Mouse (Mus musculus) heart, embryonic 16.5 days (tissue): ENCODE data around the gene Ptpn23. TPM values are rescaled to one million over a fixed set of nuclear protein-coding genes. Genes with fewer than 3 reads are reported as not detected.
"Not testable (repeated sequence)": the region's sequence is repeated elsewhere in the genome, so short reads cannot be mapped to it uniquely, and the experiment has no call there.

Source experiments
- ATAC-seq: fragments of 200-750 bp; cut with Nextera tagmentation; replicated peaks from 2 replicates; pipeline ENCODE4 v1.8.0; 2017; ENCODE audit warnings: moderate number of reproducible peaks; ENCODE audit not compliant: insufficient read depth, low FRiP score; ENCODE audit errors: extremely low read depth
- H3K27ac ChIP-seq: fragments of 300-500 bp; sonication (generic); 2 replicates; pipeline ENCODE4 v1.5.1; 2014; ENCODE audit warnings: mild to moderate bottlenecking, low read length, control low read depth, moderate library complexity
- H3K27me3 ChIP-seq: fragments of 300-500 bp; sonication (generic); 2 replicates; pipeline ENCODE4 v1.6.1; 2014; ENCODE audit warnings: low read length, mixed read lengths; ENCODE audit not compliant: control insufficient read depth, insufficient read depth
- H3K36me3 ChIP-seq: fragments of 300-500 bp; sonication (generic); 2 replicates; pipeline ENCODE4 v1.6.1; 2014; ENCODE audit not compliant: control insufficient read depth, insufficient read depth
- H3K4me1 ChIP-seq: fragments of 300-500 bp; sonication (generic); 2 replicates; pipeline ENCODE4 v1.6.1; 2014; ENCODE audit warnings: low read length, mixed read lengths; ENCODE audit not compliant: control insufficient read depth, insufficient read depth
- H3K4me2 ChIP-seq: fragments of 300-500 bp; sonication (generic); 2 replicates; pipeline ENCODE4 v1.6.1; 2014; ENCODE audit warnings: low read depth, mild to moderate bottlenecking, control low read depth, low read length
- H3K4me3 ChIP-seq: fragments of 300-500 bp; sonication (generic); 2 replicates; pipeline ENCODE4 v1.5.1; 2014; ENCODE audit warnings: mild to moderate bottlenecking, control low read depth, low read length
- H3K9ac ChIP-seq: fragments of 300-500 bp; sonication (generic); 2 replicates; pipeline ENCODE4 v1.6.1; 2014; ENCODE audit warnings: low read length, control low read depth
- H3K9me3 ChIP-seq: fragments of 300-500 bp; sonication (generic); replicated peaks from 2 replicates; pipeline ENCODE4 v1.6.1; 2016; ENCODE audit warnings: low read length; ENCODE audit not compliant: control insufficient read depth
- WGBS: fragments of 180-500 bp; shearing (Covaris S2); extraction: QIAGEN DNeasy Blood & Tissue Kit; methylation state at CpG from one replicate; pipeline ENCODE4 v1.1.7; 2014; 5-methylcytosine and 5-hydroxymethylcytosine counted together
- polyA plus RNA-seq: library from polyadenylated mRNA; unstranded; fragments of >200 nt; fragmentation: Nextera tagmentation; extraction: Ambion mirVana; gene quantifications from 2 replicates; pipeline ENCODE4 v1.2.1, GENCODE M21; 2015

Ptpn23 gene
- polyA plus RNA-seq, 1 experiment from 2014 or later: 12.0 TPM

- ATAC-seq: no peak
- no peak overlapping the region for H3K4me2 ChIP-seq
- no peaks in the 10 kb centered on the region for H3K9me3 ChIP-seq
- H3K4me1 ChIP-seq: no peaks in the 10 kb centered on the region
- no peak overlapping the region for H3K4me3 ChIP-seq
- no peak overlapping the region for H3K27ac ChIP-seq
- WGBS: 86% methylated on average over 4 of the region's 4 CpGs
- H3K9ac ChIP-seq: no peak overlapping the region
- peaks cover 33% of the 10 kb centered on the region for H3K36me3 ChIP-seq
- H3K27me3 ChIP-seq: no peaks in the 10 kb centered on the region
Observed at GRCm38 (mm10) chr9:110393295-110393694, 14.7 kb downstream of the Ptpn23 start.

GRCm38 (mm10) chr9:110390843-110391242 is 17.2 kb downstream of the Ptpn23 start:
- Histone ChIP-seq H3K9me3 (no peaks in the 10 kb centered on the region), H3K36me3 (peaks cover 38% of the 10 kb centered on the region), H3K4me3 (no peak overlapping the region), H3K9ac (no peak overlapping the region), H3K4me2 (no peak overlapping the region), H3K27ac (no peak overlapping the region), H3K27me3 (no peaks in the 10 kb centered on the region), H3K4me1 (no peaks in the 10 kb centered on the region)
- 77% methylated on average over 3 of the region's 3 CpGs for whole genome bisulfite sequencing
- no peak for ATAC-seq

- 87% methylated on average over 7 of the region's 7 CpGs for WGBS
- Histone ChIP-seq H3K27me3 (no peaks in the 10 kb centered on the region), H3K4me2 (no peak overlapping the region), H3K36me3 (peaks cover 55% of the 10 kb centered on the region), H3K9ac (no peak overlapping the region), H3K9me3 (no peaks in the 10 kb centered on the region), H3K4me1 (no peaks in the 10 kb centered on the region), H3K27ac (no peak overlapping the region), H3K4me3 (no peak overlapping the region)
- ATAC-seq: no peak
Observed at GRCm38 (mm10) chr9:110388011-110388410, 20.0 kb downstream of the Ptpn23 start.

DNA sequence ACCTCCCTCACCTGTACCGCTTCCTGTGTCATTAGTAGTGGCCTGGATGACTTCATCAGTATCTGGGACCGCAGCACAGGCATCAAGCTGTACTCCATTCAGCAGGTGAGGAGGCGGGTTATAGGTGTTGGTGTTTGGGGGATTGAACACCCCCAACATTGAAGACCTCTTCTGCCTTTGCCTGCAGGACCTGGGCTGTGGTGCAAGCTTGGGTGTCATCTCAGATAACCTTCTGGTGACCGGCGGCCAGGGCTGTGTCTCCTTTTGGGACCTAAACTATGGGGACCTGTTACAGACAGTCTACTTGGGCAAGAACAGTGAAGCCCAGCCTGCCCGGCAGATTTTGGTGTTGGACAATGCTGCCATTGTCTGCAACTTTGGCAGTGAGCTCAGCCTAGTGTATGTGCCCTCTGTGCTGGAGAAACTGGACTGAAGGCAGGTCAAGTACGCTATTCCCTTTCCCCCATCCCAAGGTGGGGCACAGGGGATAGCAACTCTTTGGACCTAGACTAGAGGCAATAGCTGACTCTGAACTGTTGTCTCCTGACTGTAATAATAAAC is 23.6 kb downstream of the Ptpn23 start:
- no peaks in the 10 kb centered on the region for H3K9me3 ChIP-seq
- H3K4me2 ChIP-seq: no peak overlapping the region
- no peak overlapping the region for H3K27ac ChIP-seq
- WGBS: 85% methylated on average over 7 of the region's 7 CpGs
- H3K36me3 ChIP-seq: peaks cover 46% of the 10 kb centered on the region
- no peak for ATAC-seq
- H3K9ac ChIP-seq: no peak overlapping the region
- no peaks in the 10 kb centered on the region for H3K4me1 ChIP-seq
- H3K27me3 ChIP-seq: no peaks in the 10 kb centered on the region
- no peak overlapping the region for H3K4me3 ChIP-seq

GRCm38 (mm10) chr9:110381292-110381691 is 26.7 kb downstream of the Ptpn23 start:
- no peak overlapping the region for H3K27ac ChIP-seq
- H3K9ac ChIP-seq: no peak overlapping the region
- no peak overlapping the region for H3K4me3 ChIP-seq
- H3K4me1 ChIP-seq: no peaks in the 10 kb centered on the region
- 74% methylated on average over 12 of the region's 12 CpGs for WGBS
- H3K9me3 ChIP-seq: no peaks in the 10 kb centered on the region
- H3K4me2 ChIP-seq: no peak overlapping the region
- no peaks in the 10 kb centered on the region for H3K27me3 ChIP-seq
- ATAC-seq: no peak
- peaks cover 41% of the 10 kb centered on the region for H3K36me3 ChIP-seq

- Histone ChIP-seq H3K9ac (no peak overlapping the region), H3K4me1 (no peaks in the 10 kb centered on the region), H3K27ac (no peak overlapping the region), H3K27me3 (no peaks in the 10 kb centered on the region), H3K9me3 (no peaks in the 10 kb centered on the region), H3K36me3 (peaks cover 35% of the 10 kb centered on the region), H3K4me2 (peak overlapping the region; percentile 60), H3K4me3 (peak overlapping the region; percentile 19)
- 27% methylated on average over 21 of the region's 21 CpGs for WGBS
- no peak for ATAC-seq
Observed at GRCm38 (mm10) chr9:110380662-110381061, 27.4 kb downstream of the Ptpn23 start.

- 91% methylated on average over 8 of the region's 8 CpGs for WGBS
- H3K36me3 ChIP-seq: peaks cover 23% of the 10 kb centered on the region
- H3K27me3 ChIP-seq: no peaks in the 10 kb centered on the region
Observed at GRCm38 (mm10) chr9:110379361-110379760, 28.7 kb downstream of the Ptpn23 start.

DNA sequence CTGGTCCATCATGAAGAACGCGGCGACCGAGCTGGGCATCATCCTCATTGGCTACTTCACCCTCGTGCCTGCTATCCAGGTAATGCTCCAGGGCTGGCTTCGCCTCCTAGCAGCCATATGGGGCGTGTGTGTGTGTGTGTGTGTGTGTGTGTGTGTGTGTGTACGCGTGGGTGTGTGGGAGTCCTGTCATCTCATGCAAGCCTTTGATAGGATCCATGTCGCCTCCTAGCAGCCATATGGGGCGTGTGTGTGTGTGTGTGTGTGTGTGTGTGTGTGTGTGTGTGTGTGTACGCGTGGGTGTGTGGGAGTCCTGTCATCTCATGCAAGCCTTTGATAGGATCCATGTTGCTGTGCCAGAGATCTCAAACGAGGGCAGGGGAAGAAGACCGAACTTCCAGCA is 30.4 kb downstream of the Ptpn23 start:
- H3K9ac ChIP-seq, H3K27me3 ChIP-seq, H3K4me1 ChIP-seq, H3K4me3 ChIP-seq, H3K27ac ChIP-seq, H3K9me3 ChIP-seq, H3K4me2 ChIP-seq, ATAC-seq: not testable (repeated sequence)
- 81% methylated on average over 13 of the region's 15 CpGs for WGBS
- H3K36me3 ChIP-seq: peaks cover 14% of the 10 kb centered on the region

More at GRCm38 (mm10) chr9:110379361-110379760, 28.7 kb downstream of the Ptpn23 start:
- Histone ChIP-seq H3K9ac (no peak overlapping the region), H3K4me1 (no peaks in the 10 kb centered on the region), H3K9me3 (no peaks in the 10 kb centered on the region), H3K4me3 (no peak overlapping the region), H3K27ac (no peak overlapping the region), H3K4me2 (no peak overlapping the region)
- ATAC-seq: no peak

DNA sequence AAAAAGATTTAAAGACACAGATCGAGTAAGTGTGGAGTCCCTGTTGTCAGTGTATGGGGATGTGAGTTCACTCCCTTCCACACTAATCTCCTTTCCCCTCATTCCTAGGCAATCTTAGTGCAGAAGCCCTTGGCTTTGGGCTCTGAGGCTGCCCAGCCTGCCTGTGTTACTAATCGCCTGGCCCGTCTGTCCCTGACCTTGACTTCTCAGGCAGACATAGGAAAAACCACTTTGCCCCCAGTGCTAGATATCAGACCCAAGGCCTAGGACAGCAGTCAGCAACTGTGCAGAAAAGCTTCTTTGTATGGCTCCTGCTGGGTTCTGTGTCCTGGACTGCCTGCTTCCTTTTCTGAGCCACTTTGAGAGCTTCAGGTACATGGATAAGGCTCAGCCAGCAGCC is 32.3 kb downstream of the Ptpn23 start:
- no peak overlapping the region for H3K4me2 ChIP-seq
- H3K36me3 ChIP-seq: peaks cover 14% of the 10 kb centered on the region
- no peak overlapping the region for H3K27ac ChIP-seq
- H3K27me3 ChIP-seq: no peaks in the 10 kb centered on the region
- no peak for ATAC-seq
- no peaks in the 10 kb centered on the region for H3K4me1 ChIP-seq
- no peak overlapping the region for H3K4me3 ChIP-seq
- WGBS: 58% methylated on average over 3 of the region's 3 CpGs
- no peaks in the 10 kb centered on the region for H3K9me3 ChIP-seq
- no peak overlapping the region for H3K9ac ChIP-seq
